In genomic region chrX:136992978-136993547, GRCm38 (mm10) we compare ENCODE assay signal across 8 mouse cellular contexts. TPM values are rescaled to one million over a fixed set of nuclear protein-coding genes. Genes with fewer than 3 reads are reported as not detected.
DNase-seq lines count a peak whose midpoint lies in the region; ATAC-seq lines count a peak whose summit lies in the region.

Zcchc18 (plus strand) TSS chrX:136993155.

- H3K9me3 ChIP-seq in hindbrain, embryonic 14.5 days (ENCODE audit: control insufficient read depth, low read length) = no peaks in the 10 kb centered on the region

- peak within 1 kb of the TSS; percentile 94 for H3K27ac ChIP-seq in hindbrain, embryonic 14.5 days

- H3K27me3 ChIP-seq in hindbrain, embryonic 14.5 days (ENCODE audit: control insufficient read depth, insufficient read depth, low read length) = no peaks in the 10 kb centered on the region; the same call in 1 of the 2 replicates

- peaks cover 14% of the 10 kb centered on the region for H3K4me1 ChIP-seq in hindbrain, embryonic 14.5 days (replicated peaks; ENCODE audit: control insufficient read depth, insufficient read depth, low read length)

- no peaks in the 10 kb centered on the region; the same call in 1 of the 2 replicates for H3K36me3 ChIP-seq in hindbrain, embryonic 14.5 days (replicated peaks; ENCODE audit: control insufficient read depth, insufficient read depth)

- H3K4me2 ChIP-seq in hindbrain, embryonic 14.5 days (replicated peaks) = peak within 1 kb of the TSS; percentile 64

- H3K4me3 ChIP-seq in hindbrain, embryonic 14.5 days (replicated peaks; ENCODE audit: low read length) = peak within 1 kb of the TSS; percentile 52

- peak; percentile 70 for DNase-seq in MN1 (ENCODE audit: low spot score)
- peak; percentile 91 for DNase-seq in cerebellum, adult 9-11 months
- DNase-seq in frontal cortex, postnatal 14 days (ENCODE audit: low spot score in 2 of 2) = peak; percentile 73 to 82
- DNase-seq in hindbrain, embryonic 14.5 days (ENCODE audit: low spot score) = peak; percentile 77
- DNase-seq in left cerebral cortex, adult 11 months (ENCODE audit: low spot score) = peak; percentile 73
- peak; percentile 48 for DNase-seq in lung, postnatal 14 days
- peak; percentile 93 for DNase-seq in retina, postnatal 1 day
- peak; percentile 64 for DNase-seq in thymus, postnatal 25 days

- peak; percentile 98 for ATAC-seq in hindbrain, embryonic 14.5 days (ENCODE audit: low FRiP score)

- H3K9ac ChIP-seq in hindbrain, embryonic 14.5 days = peak within 1 kb of the TSS; percentile 76

- 18% methylated on average over 26 of the region's 26 CpGs for WGBS in hindbrain, embryonic 14.5 days

RNA-seq across cellular contexts. Expression of gene Zcchc18, which starts in this region (rescaled TPM):
- 372 and 450 TPM in 2 replicates for polyA plus RNA-seq in hindbrain, embryonic 14.5 days (2014; fragmentation: Nextera tagmentation; extraction: Ambion mirVana)

Comparison
In these comparisons a context has a peak if more than half of its experiments do, and no peak if none do; other contexts are left out.
1. Peak in every context shown above with its lines: DNase-seq, ATAC-seq, H3K4me3 ChIP-seq and H3K27ac ChIP-seq.